Mouse (Mus musculus): Measurements from ENCODE around the gene Gga3. TPM values are rescaled to one million over a fixed set of nuclear protein-coding genes. Genes with fewer than 3 reads are reported as not detected.
A peak's percentile ranks its signal among the peaks of the same experiment; 100 is the strongest.

Gene Gga3
- polyA plus RNA-seq, 1 experiment from 2014 or later = 18.6 TPM

DNA sequence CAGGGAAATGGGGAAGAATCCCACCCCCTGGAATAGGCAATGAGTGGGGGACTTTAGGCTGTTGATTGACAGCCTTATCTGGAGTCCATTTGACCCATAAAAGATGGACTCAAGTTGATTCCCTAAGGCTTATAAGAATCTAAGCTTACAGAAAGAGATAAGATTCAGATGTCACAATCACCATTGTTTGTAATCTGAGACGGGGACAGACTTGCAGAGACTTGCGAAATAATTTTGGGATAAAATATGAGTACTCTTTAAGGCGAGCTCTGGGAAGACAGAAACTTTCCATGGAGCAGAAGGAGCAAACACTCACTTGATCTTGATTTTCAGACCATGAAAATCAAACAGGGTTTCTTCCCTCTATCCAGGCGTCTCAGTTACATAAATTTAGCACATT, 60.3 kb downstream of the Gga3 start:
- no peak overlapping the region for H3K4me2 ChIP-seq (replicated peaks; ENCODE audit: low read depth, low read length)
- H3K9ac ChIP-seq (replicated peaks; ENCODE audit: low read depth, low read length) = no peak overlapping the region
- no peak overlapping the region for H3K4me3 ChIP-seq (ENCODE audit: low read depth, low read length)
- 63% methylated on average over 4 of the region's 4 CpGs for WGBS
- no peak overlapping the region for H3K27ac ChIP-seq (ENCODE audit: low read length)
- H3K27me3 ChIP-seq (ENCODE audit: control insufficient read depth, insufficient read depth, low read length) = no peaks in the 10 kb centered on the region
- no peaks in the 10 kb centered on the region for H3K4me1 ChIP-seq (ENCODE audit: control insufficient read depth, insufficient read depth, low read length)
- no peaks in the 10 kb centered on the region for H3K36me3 ChIP-seq (ENCODE audit: control insufficient read depth, insufficient read depth, low read length)
- no peak for ATAC-seq (ENCODE audit: insufficient number of reproducible peaks, insufficient read depth, low FRiP score, low read depth)
- H3K9me3 ChIP-seq (ENCODE audit: control insufficient read depth, low read depth, low read length) = no peaks in the 10 kb centered on the region

DNA sequence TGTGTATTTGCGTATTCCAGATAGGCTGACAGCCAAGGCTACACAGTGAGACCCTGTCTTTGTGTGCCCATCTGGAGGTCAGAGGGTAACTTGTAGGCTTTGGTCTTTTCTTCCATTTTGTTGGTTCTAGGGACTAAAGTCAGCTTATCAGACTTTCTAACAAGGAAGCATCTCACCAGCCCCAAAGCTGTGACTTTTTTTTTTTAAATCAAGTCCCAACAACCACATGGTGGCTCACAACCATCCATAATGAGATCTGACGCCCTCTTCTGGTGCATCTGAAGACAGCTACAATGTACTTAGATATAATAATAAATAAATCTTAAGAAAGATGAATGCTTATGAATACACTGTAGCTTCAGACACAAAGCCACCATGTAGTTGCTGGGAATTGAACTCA, 65.8 kb downstream of the Gga3 start:
- Histone ChIP-seq H3K27ac (ENCODE audit: low read length) (no peak overlapping the region), H3K9me3 (ENCODE audit: control insufficient read depth, low read depth, low read length) (no peaks in the 10 kb centered on the region), H3K27me3 (ENCODE audit: control insufficient read depth, insufficient read depth, low read length) (no peaks in the 10 kb centered on the region), H3K4me2 (replicated peaks; ENCODE audit: low read depth, low read length) (no peak overlapping the region), H3K36me3 (ENCODE audit: control insufficient read depth, insufficient read depth, low read length) (peaks cover 7% of the 10 kb centered on the region), H3K9ac (replicated peaks; ENCODE audit: low read depth, low read length) (no peak overlapping the region), H3K4me3 (ENCODE audit: low read depth, low read length) (no peak overlapping the region), H3K4me1 (ENCODE audit: control insufficient read depth, insufficient read depth, low read length) (peaks cover 10% of the 10 kb centered on the region; the same call in 1 of the 2 replicates)
- ATAC-seq (ENCODE audit: insufficient number of reproducible peaks, insufficient read depth, low FRiP score, low read depth) = no peak
- 56% methylated on average over 2 of the region's 2 CpGs for WGBS

DNA sequence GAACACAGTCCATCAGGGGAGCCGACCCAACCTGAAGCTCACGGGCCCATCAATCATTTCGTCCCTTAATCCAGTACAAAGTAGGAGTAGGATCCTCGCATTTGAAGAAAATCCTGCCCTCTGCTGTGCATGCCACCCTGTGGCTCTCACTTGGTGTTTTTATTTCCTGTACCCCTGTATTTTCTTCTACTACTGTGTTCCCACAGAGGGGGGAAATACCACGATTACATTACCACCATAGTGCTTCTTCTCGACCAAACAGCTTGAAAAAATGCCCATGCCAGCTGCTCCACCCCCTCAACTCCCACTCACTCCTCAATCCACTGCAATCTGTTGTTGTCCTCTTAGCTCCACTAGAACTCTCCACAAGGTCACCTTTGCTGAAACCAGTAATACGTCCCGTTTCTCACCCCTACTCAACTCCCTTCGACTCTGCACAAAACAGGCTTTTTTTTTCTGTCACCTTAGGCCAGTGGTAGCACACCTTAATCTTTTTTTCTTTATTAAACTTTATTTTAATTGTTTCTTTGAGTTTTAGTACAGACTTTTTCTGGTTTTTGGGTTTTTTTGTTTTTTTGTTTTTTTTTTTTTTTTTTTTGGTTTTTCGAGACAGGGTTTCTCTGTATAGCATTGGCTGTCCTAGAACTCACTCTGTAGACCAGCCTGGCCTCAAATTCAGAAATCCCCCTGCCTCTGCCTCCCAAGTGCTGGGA, 66.8 kb downstream of the Gga3 start:
- peaks cover 16% of the 10 kb centered on the region for H3K36me3 ChIP-seq (ENCODE audit: control insufficient read depth, insufficient read depth, low read length)
- peak overlapping the region; percentile 95; the same call in 1 of the 2 replicates for H3K4me3 ChIP-seq (ENCODE audit: low read depth, low read length)
- H3K9ac ChIP-seq (replicated peaks; ENCODE audit: low read depth, low read length) = no peak overlapping the region
- H3K9me3 ChIP-seq (ENCODE audit: control insufficient read depth, low read depth, low read length) = no peaks in the 10 kb centered on the region
- peak overlapping the region; percentile 34; the same call in 1 of the 2 replicates for H3K4me2 ChIP-seq (replicated peaks; ENCODE audit: low read depth, low read length)
- peaks cover 10% of the 10 kb centered on the region; the same call in 1 of the 2 replicates for H3K4me1 ChIP-seq (ENCODE audit: control insufficient read depth, insufficient read depth, low read length)
- H3K27ac ChIP-seq (ENCODE audit: low read length) = peak overlapping the region; percentile 99
- no peaks in the 10 kb centered on the region for H3K27me3 ChIP-seq (ENCODE audit: control insufficient read depth, insufficient read depth, low read length)
- WGBS = 77% methylated on average over 10 of the region's 10 CpGs
- no peak for ATAC-seq (ENCODE audit: insufficient number of reproducible peaks, insufficient read depth, low FRiP score, low read depth)

DNA sequence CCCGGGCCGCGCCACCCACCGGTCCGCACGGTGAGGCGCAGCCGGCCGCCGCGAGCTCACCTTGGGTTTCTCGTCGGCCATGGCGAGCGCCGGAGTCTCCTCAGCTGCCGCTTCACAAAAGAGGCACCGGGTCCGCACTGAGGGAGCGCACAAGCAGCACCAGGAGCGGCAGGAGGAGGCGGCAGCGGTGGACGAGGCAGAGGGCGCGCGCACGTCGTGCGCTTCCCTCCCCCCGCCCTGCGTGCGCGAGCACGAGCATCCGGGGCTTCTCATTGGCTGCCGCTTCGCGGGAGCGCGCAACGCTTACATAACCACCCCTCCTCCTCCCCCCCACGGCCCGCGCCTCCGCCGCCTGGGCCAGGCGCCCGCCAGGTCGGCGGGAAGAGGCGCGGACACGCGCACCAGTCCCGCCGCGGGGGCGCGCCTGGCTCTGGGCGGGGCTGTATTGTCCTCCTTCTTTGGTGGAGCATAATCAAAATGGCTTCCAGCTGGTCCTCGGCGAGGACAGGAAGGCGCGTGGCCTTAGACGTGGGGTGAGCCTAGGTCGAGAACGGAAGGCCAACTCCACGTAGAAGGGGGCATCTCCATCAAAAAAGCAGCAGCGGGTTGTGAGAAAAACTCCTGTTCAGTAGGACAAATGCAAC, 67.7 kb downstream of the Gga3 start, which contains the start of gene Sumo2:
Gene Sumo2 (minus strand): TSS at position 239 of the 644 bp plus-strand sequence.
- ATAC-seq (ENCODE audit: insufficient number of reproducible peaks, insufficient read depth, low FRiP score, low read depth) = peak; percentile 92
- H3K9ac ChIP-seq (replicated peaks; ENCODE audit: low read depth, low read length) = peak within 1 kb of the TSS; percentile 93
- 1% methylated on average over 47 of the region's 70 CpGs for WGBS

GRCm38 (mm10) chr11:115535401-115536037, 68.3 kb downstream of the Gga3 start:
- H3K9me3 ChIP-seq (ENCODE audit: control insufficient read depth, low read depth, low read length) = no peaks in the 10 kb centered on the region
- H3K27me3 ChIP-seq (ENCODE audit: control insufficient read depth, insufficient read depth, low read length) = no peaks in the 10 kb centered on the region
- peak overlapping the region; percentile 67 for H3K4me2 ChIP-seq (replicated peaks; ENCODE audit: low read depth, low read length)
- ATAC-seq (ENCODE audit: insufficient number of reproducible peaks, insufficient read depth, low FRiP score, low read depth) = peak; percentile 70
- WGBS = under 1% methylated on average over 66 of the region's 84 CpGs
- peak overlapping the region; percentile 93 for H3K9ac ChIP-seq (replicated peaks; ENCODE audit: low read depth, low read length)
- H3K36me3 ChIP-seq (ENCODE audit: control insufficient read depth, insufficient read depth, low read length) = peaks cover 24% of the 10 kb centered on the region
- H3K4me3 ChIP-seq (ENCODE audit: low read depth, low read length) = peak overlapping the region; percentile 95
- H3K27ac ChIP-seq (ENCODE audit: low read length) = peak overlapping the region; percentile 99
- H3K4me1 ChIP-seq (ENCODE audit: control insufficient read depth, insufficient read depth, low read length) = peaks cover 10% of the 10 kb centered on the region; the same call in 1 of the 2 replicates

More for the DNA sequence above, 67.7 kb downstream of the Gga3 start, which contains the start of gene Sumo2:
- Histone ChIP-seq H3K27ac (ENCODE audit: low read length) (peak within 1 kb of the TSS; percentile 99), H3K4me3 (ENCODE audit: low read depth, low read length) (peak within 1 kb of the TSS; percentile 95), H3K4me2 (replicated peaks; ENCODE audit: low read depth, low read length) (peak within 1 kb of the TSS; percentile 67), H3K27me3 (ENCODE audit: control insufficient read depth, insufficient read depth, low read length) (no peaks in the 10 kb centered on the region), H3K36me3 (ENCODE audit: control insufficient read depth, insufficient read depth, low read length) (peaks cover 24% of the 10 kb centered on the region), H3K9me3 (ENCODE audit: control insufficient read depth, low read depth, low read length) (no peaks in the 10 kb centered on the region), H3K4me1 (ENCODE audit: control insufficient read depth, insufficient read depth, low read length) (peaks cover 10% of the 10 kb centered on the region; the same call in 1 of the 2 replicates)

DNA sequence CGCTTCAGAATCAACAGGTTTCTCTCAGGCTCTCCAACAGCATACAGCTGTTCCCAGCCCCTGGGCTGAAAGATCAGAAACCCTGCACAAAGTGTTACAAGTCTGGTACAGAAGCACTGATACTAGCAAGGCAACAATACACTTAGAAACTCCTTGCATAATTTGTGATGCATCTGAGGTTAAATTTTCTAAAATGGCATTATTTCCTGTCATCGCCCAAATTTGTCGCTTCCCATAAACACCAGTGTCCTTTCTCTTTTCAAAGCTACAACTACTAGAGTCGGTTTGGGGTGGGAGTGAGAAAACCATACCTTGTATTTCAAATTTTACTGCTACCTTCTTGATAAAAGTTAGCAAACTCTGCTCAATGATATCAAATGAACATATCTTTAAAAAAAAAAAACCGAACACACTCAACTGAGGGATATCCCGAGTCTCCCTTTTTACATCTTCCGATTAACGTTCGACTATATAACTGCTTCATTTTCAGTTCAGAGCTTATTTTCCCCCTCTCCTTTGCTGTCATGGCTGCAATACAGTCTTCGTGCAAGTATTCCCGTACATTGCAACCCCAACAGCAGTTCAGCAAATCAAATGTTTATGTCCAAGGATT, 69.0 kb downstream of the Gga3 start:
- peak overlapping the region; percentile 93 for H3K9ac ChIP-seq (replicated peaks; ENCODE audit: low read depth, low read length)

More for the DNA sequence above, 69.0 kb downstream of the Gga3 start:
- Histone ChIP-seq H3K36me3 (ENCODE audit: control insufficient read depth, insufficient read depth, low read length) (peaks cover 30% of the 10 kb centered on the region), H3K4me1 (ENCODE audit: control insufficient read depth, insufficient read depth, low read length) (peaks cover 10% of the 10 kb centered on the region; the same call in 1 of the 2 replicates), H3K4me3 (ENCODE audit: low read depth, low read length) (peak overlapping the region; percentile 95), H3K4me2 (replicated peaks; ENCODE audit: low read depth, low read length) (peak overlapping the region; percentile 67), H3K27ac (ENCODE audit: low read length) (peak overlapping the region; percentile 99), H3K9me3 (ENCODE audit: control insufficient read depth, low read depth, low read length) (no peaks in the 10 kb centered on the region), H3K27me3 (ENCODE audit: control insufficient read depth, insufficient read depth, low read length) (no peaks in the 10 kb centered on the region)
- ATAC-seq (ENCODE audit: insufficient number of reproducible peaks, insufficient read depth, low FRiP score, low read depth) = no peak
- 2% methylated on average over 11 of the region's 11 CpGs for WGBS

Data from stomach, embryonic 14.5 days (tissue).